Mouse (Mus musculus): Measurements from ENCODE around the gene Blmh.
"Not testable (repeated sequence)": the region's sequence is repeated elsewhere in the genome, so short reads cannot be mapped to it uniquely, and the experiment has no call there.

Blmh gene

GRCm38 (mm10) chr11:76916539-76917229 is 7.9 kb upstream of the Blmh start:
- peak; percentile 93 for DNase-seq (ENCODE audit: low read depth)

- no peak for DNase-seq (ENCODE audit: low read depth)
Observed at GRCm38 (mm10) chr11:76917230-76917548, 7.4 kb upstream of the Blmh start.

DNA sequence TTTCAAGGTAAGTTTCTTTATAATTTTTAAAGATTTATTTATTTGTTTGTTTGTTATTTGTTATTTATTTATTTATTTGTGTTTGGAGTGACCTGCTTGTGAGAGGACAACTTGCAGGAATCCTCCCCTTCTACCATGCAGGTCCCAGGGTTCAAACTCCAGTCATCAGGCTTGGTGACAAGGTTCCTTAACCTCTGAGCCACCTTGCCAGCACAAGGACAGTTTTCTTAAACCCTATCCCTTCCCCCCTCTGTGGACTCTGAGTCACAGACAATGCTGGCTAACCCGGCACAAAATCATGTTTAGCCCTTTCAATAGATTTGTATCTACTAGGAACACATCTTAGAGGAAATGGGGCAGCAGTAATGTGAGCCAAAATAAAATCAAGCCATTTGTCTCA is 4.0 kb upstream of the Blmh start:
- DNase-seq (ENCODE audit: low read depth): peak; percentile 32

- DNase-seq (ENCODE audit: low read depth): not testable (repeated sequence)
Observed at GRCm38 (mm10) chr11:76928586-76928985, 4.0 kb downstream of the Blmh start.

- peak; percentile 18 for DNase-seq (ENCODE audit: low read depth)
Observed at GRCm38 (mm10) chr11:76933209-76933608, 8.6 kb downstream of the Blmh start.

DNA sequence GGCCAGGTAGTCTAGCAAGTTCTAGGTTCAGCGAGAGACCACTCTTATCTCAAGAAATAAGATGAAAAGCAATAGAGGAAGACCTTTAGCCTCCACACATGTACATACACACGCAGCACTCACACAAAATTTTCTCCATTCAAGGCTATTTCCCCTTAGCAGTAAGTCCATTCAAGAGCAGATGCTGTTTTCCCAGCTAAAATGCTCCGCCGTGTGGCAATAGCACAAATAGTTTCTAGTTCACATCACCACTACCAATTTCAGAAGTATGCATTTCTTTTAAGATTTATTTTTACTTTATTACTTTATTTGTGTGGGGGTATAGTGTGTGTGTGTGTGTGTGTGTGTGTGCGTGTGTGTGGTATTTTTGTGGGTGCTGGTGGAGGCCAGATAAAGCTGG is 12.0 kb downstream of the Blmh start:
- peak; percentile 42 for DNase-seq (ENCODE audit: low read depth)

GRCm38 (mm10) chr11:76944839-76945238 is 20.2 kb downstream of the Blmh start:
- DNase-seq (ENCODE audit: low read depth): no peak

GRCm38 (mm10) chr11:76945386-76946202 is 21.0 kb downstream of the Blmh start:
- DNase-seq (ENCODE audit: low read depth): peak; percentile 86

DNA sequence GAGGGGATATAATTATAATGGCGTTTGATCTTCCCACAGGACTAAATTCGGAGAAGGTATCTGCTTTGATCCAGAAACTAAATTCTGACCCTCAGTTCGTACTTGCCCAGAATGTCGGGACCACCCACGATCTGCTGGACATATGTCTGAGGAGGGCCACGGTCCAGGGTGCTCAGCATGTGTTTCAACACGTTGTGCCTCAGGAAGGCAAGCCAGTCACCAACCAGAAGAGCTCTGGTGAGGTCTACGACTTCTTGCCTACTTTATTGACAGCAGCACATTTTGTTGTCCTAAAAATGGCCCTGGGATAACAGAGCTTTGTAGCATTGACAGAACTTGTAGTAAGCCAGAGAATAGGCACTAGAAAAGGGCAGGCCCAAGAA is 21.6 kb downstream of the Blmh start:
- DNase-seq (ENCODE audit: low read depth): peak; percentile 12

GRCm38 (mm10) chr11:76953536-76953935 is 28.9 kb downstream of the Blmh start:
- peak; percentile 43 for DNase-seq (ENCODE audit: low read depth)

DNA sequence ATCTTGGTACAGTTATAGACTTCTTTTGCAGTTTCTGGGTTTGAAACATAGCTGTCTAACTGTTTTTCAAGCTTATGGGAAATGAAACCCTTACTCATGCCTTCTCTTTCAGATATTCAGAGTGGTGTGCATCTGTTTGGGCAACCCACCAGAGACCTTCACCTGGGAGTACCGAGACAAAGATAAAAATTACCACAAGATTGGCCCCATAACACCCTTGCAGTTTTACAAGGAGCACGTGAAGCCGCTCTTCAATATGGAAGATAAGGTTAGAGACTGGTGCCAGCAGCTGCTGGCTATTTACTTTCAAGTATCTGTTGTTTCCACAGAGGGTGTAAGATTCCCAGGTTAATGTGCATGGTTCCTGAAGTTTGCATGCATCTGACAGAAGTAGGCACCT is 41.1 kb downstream of the Blmh start:
- no peak for DNase-seq (ENCODE audit: low read depth)

- peak; percentile 50 for DNase-seq (ENCODE audit: low read depth)
Observed at GRCm38 (mm10) chr11:76970328-76970727, 45.7 kb downstream of the Blmh start.

GRCm38 (mm10) chr11:76974680-76975319 is 50.2 kb downstream of the Blmh start:
- DNase-seq (ENCODE audit: low read depth): peak; percentile 40

- no peak for DNase-seq (ENCODE audit: low read depth)
Observed at GRCm38 (mm10) chr11:76981570-76982141, 57.0 kb downstream of the Blmh start.

GRCm38 (mm10) chr11:76982415-76982814 is 57.8 kb downstream of the Blmh start:
- DNase-seq (ENCODE audit: low read depth): no peak

- no peak for DNase-seq (ENCODE audit: low read depth)
Observed at GRCm38 (mm10) chr11:76983641-76984040, 59.0 kb downstream of the Blmh start.

DNA sequence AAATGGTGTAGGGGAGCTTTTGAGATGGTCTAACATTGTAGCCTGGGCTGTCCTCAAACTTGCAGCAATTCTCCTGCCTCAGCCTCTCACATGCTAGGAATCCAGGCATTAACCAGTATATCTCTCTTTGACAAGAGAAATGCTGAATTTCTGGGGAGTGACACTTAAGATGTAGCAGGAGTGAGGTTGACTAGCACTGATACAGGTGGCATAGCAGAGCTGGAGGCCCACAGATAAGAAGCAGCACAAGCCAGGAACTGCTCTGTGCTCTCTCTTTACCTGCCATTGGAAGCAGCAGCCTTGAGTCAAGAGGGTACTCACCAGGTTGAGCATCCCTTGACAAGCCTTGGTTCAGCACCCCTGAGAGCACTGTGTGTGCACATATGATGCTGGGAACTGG is 59.6 kb downstream of the Blmh start:
- DNase-seq (ENCODE audit: low read depth): no peak

GRCm38 (mm10) chr11:76990839-76991238 is 66.2 kb downstream of the Blmh start:
- DNase-seq (ENCODE audit: low read depth): peak; percentile 95

DNA sequence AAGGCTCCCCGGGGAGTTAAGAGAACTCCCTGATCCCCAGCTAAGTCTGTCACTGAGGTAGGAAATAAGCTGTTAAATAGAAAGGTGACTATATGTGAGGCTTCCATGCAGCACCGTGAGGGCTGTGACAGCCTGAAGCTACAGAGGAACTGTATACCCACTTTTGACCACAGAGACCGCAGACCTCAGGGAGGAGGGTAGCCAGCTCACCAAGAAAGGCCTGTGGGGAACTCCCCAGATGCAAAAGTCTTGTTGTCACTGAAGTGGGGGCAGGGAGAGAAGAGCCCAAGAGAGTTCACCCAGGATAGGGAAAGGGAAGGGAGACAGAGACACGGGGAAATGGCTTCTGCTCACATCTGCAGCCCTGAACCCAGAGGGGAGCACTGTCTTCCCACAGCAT is 68.3 kb downstream of the Blmh start:
- DNase-seq (ENCODE audit: low read depth): peak; percentile 90

- DNase-seq (ENCODE audit: low read depth): peak; percentile 46
Observed at GRCm38 (mm10) chr11:76995966-76996672, 71.5 kb downstream of the Blmh start.

- peak; percentile 78 for DNase-seq (ENCODE audit: low read depth)
Observed at GRCm38 (mm10) chr11:76997305-76997704, 72.7 kb downstream of the Blmh start.
